Mouse (Mus musculus): ENCODE data around the gene Hormad1. TPM values are rescaled to one million over a fixed set of nuclear protein-coding genes. Genes with fewer than 3 reads are reported as not detected.

Hormad1 gene
- total RNA-seq, 1 experiment, result 24.3 TPM

DNA sequence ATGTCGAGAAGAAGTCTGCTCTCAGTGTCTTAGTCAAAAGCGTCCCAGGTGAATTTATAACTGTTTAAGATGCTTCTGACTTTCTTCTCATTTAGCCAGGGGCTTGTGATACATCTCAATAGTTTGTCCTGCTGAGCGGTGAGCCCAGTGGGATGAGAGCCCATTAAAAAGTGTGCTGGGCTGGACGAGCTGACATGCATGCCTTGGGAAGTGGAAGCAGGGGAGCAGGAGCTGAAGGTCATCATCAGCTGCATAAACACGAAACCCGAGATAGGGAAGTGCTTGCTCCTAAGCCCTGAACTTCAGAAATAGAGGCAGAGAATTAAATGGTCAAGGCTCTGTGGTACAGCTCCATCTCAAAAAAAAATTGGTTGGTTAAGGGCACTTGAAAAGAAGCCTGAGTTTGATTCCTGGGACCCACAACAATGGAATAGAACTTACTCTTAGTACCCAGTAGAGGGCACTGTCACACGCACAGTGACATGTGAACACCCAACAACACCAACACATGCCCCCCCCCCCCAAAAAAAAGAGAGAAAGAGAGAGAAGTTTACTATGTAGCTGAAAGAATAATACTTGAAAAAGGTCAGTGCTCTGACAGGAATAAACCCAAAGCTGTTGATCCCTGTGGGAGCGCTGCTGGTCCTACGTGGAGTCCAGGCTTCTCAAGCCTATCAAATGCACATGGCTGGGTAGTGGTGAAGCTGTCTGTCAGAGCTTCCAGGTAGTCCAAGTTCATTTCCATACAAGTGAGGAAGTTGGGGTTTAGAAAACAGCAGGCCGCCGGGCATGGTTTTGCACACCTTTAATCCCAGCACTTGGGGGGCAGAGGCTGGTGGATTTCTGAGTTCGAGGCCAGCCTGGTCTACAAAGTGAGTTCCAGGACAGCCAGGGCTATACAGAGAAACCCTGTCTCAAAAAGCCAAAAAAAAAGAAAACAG is 73.4 kb downstream of the Hormad1 start:
- DNase-seq (ENCODE audit: low read depth, low spot score), result no peak
- Histone ChIP-seq H3K4me1 (ENCODE audit: control insufficient read depth in 2 of 2, insufficient read depth in 2 of 2, low read length in 2 of 2, poor library complexity in 1 of 2) (peaks cover 11 to 23% of the 10 kb centered on the region in 2 experiments), H3K36me3 (ENCODE audit: control insufficient read depth, insufficient read depth, low read length, poor library complexity, severe bottlenecking) (peaks cover 36% of the 10 kb centered on the region), H3K27ac (ENCODE audit: insufficient read depth, low read depth, low read length, poor library complexity, severe bottlenecking) (no peak overlapping the region; the same call in 1 of the 2 replicates), H3K4me3 (ENCODE audit: insufficient read depth in 1 of 2, low read depth in 1 of 2, low read length in 2 of 2, poor library complexity in 1 of 2, severe bottlenecking in 1 of 2) (no peak overlapping the region), H3K9ac (ENCODE audit: insufficient read depth, low read depth, low read length, poor library complexity, severe bottlenecking) (no peak overlapping the region), H3K9me3 (ENCODE audit: control insufficient read depth, insufficient read depth, low read depth, low read length) (no peaks in the 10 kb centered on the region)
- TF ChIP-seq ZNF384 (IDR thresholded peaks at IDR 0.05; ENCODE audit: low read depth, low read length) (no peak), ZC3H11A (IDR thresholded peaks at IDR 0.05; ENCODE audit: borderline replicate concordance, low read depth, low read length) (peak; percentile 18; the same call in 1 of the 2 replicates)
- in situ Hi-C loops (cut with MboI; ENCODE audit: low sequenced_read_pairs in 2 of 2, unreplicated experiment in 2 of 2), result no loop called here

GRCm38 (mm10) chr3:95635636-95636035 is 76.2 kb downstream of the Hormad1 start:
- H3K27ac ChIP-seq (ENCODE audit: insufficient read depth, low read depth, low read length, poor library complexity, severe bottlenecking), result peak overlapping the region; percentile 79
- peaks cover 18% of the 10 kb centered on the region for H3K36me3 ChIP-seq (ENCODE audit: control insufficient read depth, insufficient read depth, low read length, poor library complexity, severe bottlenecking)
- in situ Hi-C loops (cut with MboI; ENCODE audit: low sequenced_read_pairs in 2 of 2, unreplicated experiment in 2 of 2), result no loop called here
- H3K4me1 ChIP-seq (ENCODE audit: control insufficient read depth in 2 of 2, insufficient read depth in 2 of 2, low read length in 2 of 2, poor library complexity in 1 of 2), result peaks cover 15 to 25% of the 10 kb centered on the region in 2 experiments
- no peak overlapping the region for H3K4me3 ChIP-seq (ENCODE audit: insufficient read depth in 1 of 2, low read depth in 1 of 2, low read length in 2 of 2, poor library complexity in 1 of 2, severe bottlenecking in 1 of 2)
- DNase-seq (ENCODE audit: low read depth, low spot score), result no peak
- no peaks in the 10 kb centered on the region for H3K9me3 ChIP-seq (ENCODE audit: control insufficient read depth, insufficient read depth, low read depth, low read length)
- H3K9ac ChIP-seq (ENCODE audit: insufficient read depth, low read depth, low read length, poor library complexity, severe bottlenecking), result peak overlapping the region; percentile 41; the same call in 1 of the 2 replicates
- TF ChIP-seq ZNF384 (IDR thresholded peaks at IDR 0.05; ENCODE audit: low read depth, low read length) (no peak), MAFK (IDR thresholded peaks at IDR 0.05; ENCODE audit: insufficient read depth, low read depth, low read length) (no peak), CHD2 (IDR thresholded peaks at IDR 0.05; ENCODE audit: low read depth, low read length) (no peak), ZC3H11A (IDR thresholded peaks at IDR 0.05; ENCODE audit: borderline replicate concordance, low read depth, low read length) (no peak), HCFC1 (IDR thresholded peaks at IDR 0.05; ENCODE audit: borderline replicate concordance, insufficient read depth, low read length) (no peak)

GRCm38 (mm10) chr3:95636072-95636471 is 76.6 kb downstream of the Hormad1 start:
- H3K9ac ChIP-seq (ENCODE audit: insufficient read depth, low read depth, low read length, poor library complexity, severe bottlenecking), result peak overlapping the region; percentile 17; the same call in 1 of the 2 replicates
- H3K27ac ChIP-seq (ENCODE audit: insufficient read depth, low read depth, low read length, poor library complexity, severe bottlenecking), result peak overlapping the region; percentile 79; the same call in 1 of the 2 replicates
- in situ Hi-C loops (cut with MboI; ENCODE audit: low sequenced_read_pairs in 2 of 2, unreplicated experiment in 2 of 2), result no loop called here
- peaks cover 16% of the 10 kb centered on the region for H3K36me3 ChIP-seq (ENCODE audit: control insufficient read depth, insufficient read depth, low read length, poor library complexity, severe bottlenecking)
- no peaks in the 10 kb centered on the region for H3K9me3 ChIP-seq (ENCODE audit: control insufficient read depth, insufficient read depth, low read depth, low read length)
- peaks cover 16 to 25% of the 10 kb centered on the region in 2 experiments for H3K4me1 ChIP-seq (ENCODE audit: control insufficient read depth in 2 of 2, insufficient read depth in 2 of 2, low read length in 2 of 2, poor library complexity in 1 of 2)
- no peak for DNase-seq (ENCODE audit: low read depth, low spot score)
- TF ChIP-seq ZC3H11A (IDR thresholded peaks at IDR 0.05; ENCODE audit: borderline replicate concordance, low read depth, low read length) (no peak), HCFC1 (IDR thresholded peaks at IDR 0.05; ENCODE audit: borderline replicate concordance, insufficient read depth, low read length) (no peak), MAFK (IDR thresholded peaks at IDR 0.05; ENCODE audit: insufficient read depth, low read depth, low read length) (no peak), ZNF384 (IDR thresholded peaks at IDR 0.05; ENCODE audit: low read depth, low read length) (no peak), CHD2 (IDR thresholded peaks at IDR 0.05; ENCODE audit: low read depth, low read length) (no peak)
- no peak overlapping the region for H3K4me3 ChIP-seq (ENCODE audit: insufficient read depth in 1 of 2, low read depth in 1 of 2, low read length in 2 of 2, poor library complexity in 1 of 2, severe bottlenecking in 1 of 2)

Other genes with a start within 250 kb of the Hormad1 start
- 87.6 and 101 TPM in 2 replicates for gene Cers2, start 244.9 kb upstream of the Hormad1 start, total RNA-seq (2012; rRNA removed)
- 54.7 and 59.1 TPM in 2 replicates for gene Setdb1, start 202.5 kb upstream of the Hormad1 start, total RNA-seq (2012; rRNA removed)
- gene 4930558C23Rik, start 156.8 kb upstream of the Hormad1 start, total RNA-seq (2012; rRNA removed), result 0.31 TPM in 1 of 2 replicates, not detected in the other
- 25.1 and 28.8 TPM in 2 replicates for gene Arnt, start 125.3 kb upstream of the Hormad1 start, total RNA-seq (2012; rRNA removed)
- 0.22 and 0.69 TPM in 2 replicates for gene Ctsk, start 60.4 kb upstream of the Hormad1 start, total RNA-seq (2012; rRNA removed)
- gene Ctss, start 32.9 kb upstream of the Hormad1 start, total RNA-seq (2012; rRNA removed), result 0.16 and 0.67 TPM in 2 replicates
- gene Golph3l, start 29.3 kb downstream of the Hormad1 start, total RNA-seq (2012; rRNA removed), result 13.4 and 16.2 TPM in 2 replicates
- 54.1 and 56.8 TPM in 2 replicates for gene Ensa, start 65.3 kb downstream of the Hormad1 start, total RNA-seq (2012; rRNA removed)
- gene Mcl1, start 99.1 kb downstream of the Hormad1 start, total RNA-seq (2012; rRNA removed), result 207 and 253 TPM in 2 replicates
- 1.9 and 5.0 TPM in 2 replicates for gene Adamtsl4, start 128.2 kb downstream of the Hormad1 start, total RNA-seq (2012; rRNA removed)
- gene Ecm1, start 179.9 kb downstream of the Hormad1 start, total RNA-seq (2012; rRNA removed), result 4.1 and 13.4 TPM in 2 replicates
- gene Tars2, start 200.5 kb downstream of the Hormad1 start, total RNA-seq (2012; rRNA removed), result 85.9 and 132 TPM in 2 replicates

Data from ES-E14 (cell line).